Mouse (Mus musculus): ENCODE measurements around the gene B3galt1. TPM values are rescaled to one million over a fixed set of nuclear protein-coding genes. Genes with fewer than 3 reads are reported as not detected.

The B3galt1 gene
- polyA plus RNA-seq, 1 experiment from 2014 or later = 2.7 TPM

- ATAC-seq (ENCODE audit: borderline replicate concordance, extremely low read depth, low FRiP score, low TSS enrichment) = no peak
- H3K27me3 ChIP-seq = no peaks in the 10 kb centered on the region
- WGBS = 42% methylated on average over 2 of the region's 2 CpGs
- no peaks in the 10 kb centered on the region for H3K36me3 ChIP-seq
- H3K4me2 ChIP-seq = no peak overlapping the region
- H3K4me1 ChIP-seq = no peaks in the 10 kb centered on the region
- H3K4me3 ChIP-seq = no peak overlapping the region
- no peaks in the 10 kb centered on the region for H3K9me3 ChIP-seq
- no peak overlapping the region for H3K27ac ChIP-seq
- no peak overlapping the region for H3K9ac ChIP-seq
Observed at GRCm38 (mm10) chr2:67960711-67961110, 395.0 kb downstream of the B3galt1 start.

DNA sequence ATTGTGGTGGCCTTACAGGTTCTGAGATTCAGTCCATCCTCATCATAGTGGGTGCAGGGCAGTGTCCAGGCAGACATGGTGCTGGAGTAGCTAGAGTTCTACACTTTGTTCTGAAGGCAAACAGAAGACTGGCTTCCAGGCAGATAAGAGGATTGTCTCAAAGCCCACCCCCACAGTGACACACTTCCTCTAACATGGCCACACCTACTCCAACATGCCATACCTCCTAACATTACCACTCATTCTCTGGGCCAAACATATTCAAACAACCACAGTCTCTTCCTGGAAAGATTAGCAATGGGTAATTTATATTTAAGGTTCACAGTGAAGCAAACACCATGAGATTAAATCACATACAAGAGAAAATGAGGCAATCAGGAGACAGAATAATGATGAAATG lies 403.1 kb downstream of the B3galt1 start:
- no peak for ATAC-seq (ENCODE audit: borderline replicate concordance, extremely low read depth, low FRiP score, low TSS enrichment)
- no peak overlapping the region for H3K4me3 ChIP-seq

DNA sequence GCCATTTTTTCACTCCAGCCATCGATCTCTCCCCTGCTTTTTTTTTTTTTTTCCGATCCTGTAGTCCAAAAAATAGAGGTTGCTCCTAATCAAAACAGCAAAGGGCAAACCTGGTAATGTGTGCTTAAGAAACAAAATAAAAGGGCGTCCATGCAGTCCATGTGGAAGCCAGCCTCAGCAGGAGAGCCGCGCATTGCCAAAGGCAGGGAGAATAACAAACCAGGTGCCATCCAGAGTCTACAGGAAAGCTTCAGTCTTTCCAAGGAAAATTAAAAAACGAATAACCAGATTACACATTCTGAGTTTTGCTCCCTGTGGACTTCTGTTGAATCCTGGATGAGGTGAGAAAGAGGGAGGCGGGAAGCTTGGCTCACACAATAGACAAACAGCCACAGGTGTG lies 405.4 kb downstream of the B3galt1 start:
- no peak for ATAC-seq (ENCODE audit: borderline replicate concordance, extremely low read depth, low FRiP score, low TSS enrichment)
- WGBS = 76% methylated on average over 7 of the region's 7 CpGs

More for the DNA sequence above, 403.1 kb downstream of the B3galt1 start:
- H3K4me2 ChIP-seq = no peak overlapping the region
- H3K9ac ChIP-seq = no peak overlapping the region
- no peaks in the 10 kb centered on the region for H3K9me3 ChIP-seq
- no peaks in the 10 kb centered on the region for H3K4me1 ChIP-seq
- no peak overlapping the region for H3K27ac ChIP-seq
- H3K36me3 ChIP-seq = no peaks in the 10 kb centered on the region
- no peaks in the 10 kb centered on the region for H3K27me3 ChIP-seq

DNA sequence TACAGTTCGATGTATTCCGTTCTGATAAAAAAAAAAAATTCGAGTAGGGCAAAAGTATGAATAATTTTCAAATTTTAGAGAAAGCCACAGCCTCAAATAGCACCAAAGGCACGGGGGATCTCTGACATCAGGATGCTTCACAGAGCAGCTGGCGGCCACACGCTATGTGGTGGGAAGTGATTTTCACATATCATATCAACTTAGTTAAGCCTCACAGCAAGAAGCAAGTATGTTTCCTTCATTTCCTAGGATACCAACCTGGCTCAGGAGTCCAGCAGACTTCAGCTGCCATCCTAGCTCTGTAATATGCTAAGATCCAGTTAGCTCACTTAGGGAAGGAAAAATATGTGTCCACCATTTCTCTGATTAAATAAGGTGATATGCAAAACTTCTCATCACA lies 405.9 kb downstream of the B3galt1 start:
- WGBS = 74% methylated on average over 6 of the region's 6 CpGs
- no peaks in the 10 kb centered on the region for H3K27me3 ChIP-seq
- no peak overlapping the region for H3K27ac ChIP-seq
- H3K4me2 ChIP-seq = no peak overlapping the region
- H3K36me3 ChIP-seq = no peaks in the 10 kb centered on the region
- no peak overlapping the region for H3K4me3 ChIP-seq
- H3K9me3 ChIP-seq = no peaks in the 10 kb centered on the region
- no peak overlapping the region for H3K9ac ChIP-seq
- no peaks in the 10 kb centered on the region for H3K4me1 ChIP-seq
- no peak for ATAC-seq (ENCODE audit: borderline replicate concordance, extremely low read depth, low FRiP score, low TSS enrichment)

More for the DNA sequence above, 405.4 kb downstream of the B3galt1 start:
- Histone ChIP-seq H3K4me2 (no peak overlapping the region), H3K4me3 (no peak overlapping the region), H3K27me3 (no peaks in the 10 kb centered on the region), H3K4me1 (no peaks in the 10 kb centered on the region), H3K27ac (no peak overlapping the region), H3K36me3 (no peaks in the 10 kb centered on the region), H3K9me3 (no peaks in the 10 kb centered on the region), H3K9ac (no peak overlapping the region)

DNA sequence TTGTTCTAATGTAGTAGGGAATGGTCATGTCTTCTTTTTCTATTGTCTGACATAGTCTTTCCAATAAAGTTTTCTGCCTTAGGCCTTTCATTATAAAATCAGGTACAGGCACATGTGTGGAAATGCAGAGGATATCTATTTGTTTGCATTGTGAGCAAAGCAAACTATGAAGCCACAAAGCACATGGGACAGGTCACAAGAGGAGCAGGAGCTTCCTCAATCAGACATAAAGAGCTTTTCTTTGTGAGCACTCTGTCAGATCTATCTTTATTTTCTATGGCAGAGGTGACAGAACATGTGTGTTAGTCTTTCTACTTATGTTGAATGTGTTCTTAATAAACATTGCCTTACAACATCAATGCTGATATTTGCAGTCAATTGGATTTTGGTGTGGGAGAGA lies 410.1 kb downstream of the B3galt1 start:
- Histone ChIP-seq H3K4me2 (no peak overlapping the region), H3K9me3 (no peaks in the 10 kb centered on the region), H3K4me3 (no peak overlapping the region), H3K9ac (no peak overlapping the region), H3K4me1 (no peaks in the 10 kb centered on the region), H3K27ac (no peak overlapping the region), H3K27me3 (no peaks in the 10 kb centered on the region), H3K36me3 (no peaks in the 10 kb centered on the region)
- ATAC-seq (ENCODE audit: borderline replicate concordance, extremely low read depth, low FRiP score, low TSS enrichment) = no peak

DNA sequence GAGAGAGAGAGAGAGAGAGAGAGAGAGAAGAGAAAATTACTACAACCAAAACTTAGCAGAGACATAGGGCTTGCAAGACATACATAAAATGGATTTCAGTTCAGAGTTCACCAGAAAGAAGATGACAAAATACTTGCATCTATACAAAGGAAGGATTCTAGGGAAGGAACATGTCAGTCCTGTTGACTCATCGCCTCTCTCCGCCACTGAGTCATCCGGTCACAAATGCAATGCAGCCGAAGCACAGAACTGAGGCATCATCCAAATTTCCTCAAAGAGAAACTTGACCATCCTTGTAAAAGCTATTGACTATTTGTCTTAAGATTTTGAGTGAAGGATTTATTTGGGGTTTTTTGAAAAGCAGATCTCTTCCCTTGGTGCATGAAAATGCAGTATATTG lies 410.8 kb downstream of the B3galt1 start:
- no peak for ATAC-seq (ENCODE audit: borderline replicate concordance, extremely low read depth, low FRiP score, low TSS enrichment)
- Histone ChIP-seq H3K4me1 (no peaks in the 10 kb centered on the region), H3K4me3 (no peak overlapping the region), H3K9ac (no peak overlapping the region), H3K4me2 (no peak overlapping the region), H3K27me3 (no peaks in the 10 kb centered on the region), H3K9me3 (no peaks in the 10 kb centered on the region), H3K36me3 (no peaks in the 10 kb centered on the region), H3K27ac (no peak overlapping the region)
- WGBS = 83% methylated on average over 4 of the region's 4 CpGs

DNA sequence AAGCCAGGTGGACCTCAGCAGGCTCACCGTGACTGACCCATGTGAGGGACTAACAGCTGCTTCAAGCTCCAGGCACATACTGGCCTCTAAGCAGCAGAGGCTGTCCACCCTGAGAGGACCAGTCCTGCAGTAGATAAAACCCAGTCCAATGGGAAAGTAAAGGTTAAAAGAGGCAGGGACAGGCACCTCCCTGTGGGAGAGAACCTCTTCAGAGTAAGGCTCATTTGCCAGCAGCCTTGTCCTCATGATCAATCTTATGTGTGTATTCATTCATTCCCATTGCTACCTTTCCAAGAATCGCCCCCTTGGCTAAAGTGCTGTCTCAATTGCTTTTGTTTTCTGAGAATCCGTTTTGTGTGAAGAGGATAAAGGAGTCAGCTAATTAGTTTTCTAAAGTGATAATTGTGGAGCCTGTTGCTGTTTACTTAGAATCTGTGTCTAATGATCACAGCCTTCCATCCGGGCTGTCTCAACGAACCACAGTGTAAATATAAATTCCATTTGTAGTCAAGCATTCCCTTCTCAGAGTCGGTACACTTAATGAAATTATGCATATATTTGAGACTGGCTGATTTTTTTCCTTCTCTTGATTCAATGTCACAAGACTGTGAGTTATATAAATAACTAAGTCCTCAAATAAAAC lies 412.1 kb downstream of the B3galt1 start:
- 40% methylated on average over 6 of the region's 6 CpGs for WGBS

DNA sequence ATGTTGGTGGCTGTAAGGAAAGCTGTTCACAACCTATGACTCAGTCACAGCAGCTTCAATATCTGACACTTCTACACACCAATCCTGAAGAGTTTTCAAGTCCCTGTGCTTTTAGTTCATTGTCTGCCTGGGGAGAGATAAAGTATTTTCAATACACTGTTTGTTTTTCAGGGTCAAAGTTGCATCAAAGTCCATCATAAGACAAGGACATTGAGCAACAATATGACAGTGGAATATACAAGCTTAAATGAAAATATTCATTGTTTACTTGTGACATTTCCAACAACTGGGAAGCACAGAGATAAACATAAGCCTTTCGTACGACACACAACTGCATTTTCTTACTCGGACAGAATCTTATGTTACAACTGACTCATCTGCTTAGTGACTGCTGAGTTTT lies 417.9 kb downstream of the B3galt1 start:
- H3K9me3 ChIP-seq = no peaks in the 10 kb centered on the region
- no peaks in the 10 kb centered on the region for H3K36me3 ChIP-seq
- WGBS = 65% methylated on average over 3 of the region's 3 CpGs
- H3K27me3 ChIP-seq = no peaks in the 10 kb centered on the region
- H3K4me2 ChIP-seq = no peak overlapping the region
- H3K9ac ChIP-seq = no peak overlapping the region
- no peak overlapping the region for H3K27ac ChIP-seq
- no peaks in the 10 kb centered on the region for H3K4me1 ChIP-seq
- no peak overlapping the region for H3K4me3 ChIP-seq
- no peak for ATAC-seq (ENCODE audit: borderline replicate concordance, extremely low read depth, low FRiP score, low TSS enrichment)

More for the DNA sequence above, 412.1 kb downstream of the B3galt1 start:
- Histone ChIP-seq H3K9me3 (no peaks in the 10 kb centered on the region), H3K4me3 (no peak overlapping the region), H3K4me1 (no peaks in the 10 kb centered on the region), H3K9ac (no peak overlapping the region), H3K4me2 (no peak overlapping the region), H3K27ac (no peak overlapping the region), H3K36me3 (no peaks in the 10 kb centered on the region), H3K27me3 (no peaks in the 10 kb centered on the region)
- no peak for ATAC-seq (ENCODE audit: borderline replicate concordance, extremely low read depth, low FRiP score, low TSS enrichment)

DNA sequence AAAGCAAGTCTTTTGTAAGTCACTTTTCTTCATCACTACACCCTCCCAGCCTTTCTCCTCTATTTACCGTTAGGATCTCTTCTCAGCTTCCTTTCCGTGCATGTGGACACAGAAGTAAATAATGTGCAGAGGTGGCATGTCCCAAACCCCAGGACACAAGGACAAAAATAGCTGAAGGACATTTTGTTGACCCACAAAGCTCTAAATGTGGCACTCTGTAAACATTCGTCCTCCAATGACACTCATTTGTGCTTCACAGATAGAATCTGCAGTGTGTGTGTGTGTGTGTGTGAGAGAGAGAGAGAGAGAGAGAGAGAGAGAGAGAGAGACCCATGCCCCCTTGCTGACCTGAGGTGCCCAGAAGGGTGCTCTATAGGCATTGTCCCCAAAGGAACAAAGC lies 419.5 kb downstream of the B3galt1 start:
- 62% methylated on average over 3 of the region's 3 CpGs for WGBS
- ATAC-seq (ENCODE audit: borderline replicate concordance, extremely low read depth, low FRiP score, low TSS enrichment) = no peak

DNA sequence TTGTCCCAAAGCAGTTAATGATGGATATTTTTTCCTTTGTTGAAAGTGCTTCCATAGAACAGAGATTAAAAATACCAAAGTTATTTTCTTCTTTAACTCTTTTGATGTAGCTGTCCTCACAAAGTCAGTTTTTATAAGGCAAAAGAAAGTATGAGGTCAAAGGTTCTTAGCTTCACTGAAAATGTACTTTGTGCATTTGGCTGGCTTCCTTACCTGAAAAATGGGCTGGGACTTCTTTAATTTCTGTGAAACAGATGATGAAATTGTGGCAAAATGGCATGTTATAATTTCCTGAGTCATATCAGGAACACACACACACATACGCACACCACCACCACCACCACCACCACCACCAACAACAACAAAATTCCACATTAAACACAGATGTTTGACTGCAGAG lies 427.8 kb downstream of the B3galt1 start:
- WGBS = 84% methylated on average over 1 of the region's 1 CpGs
- no peaks in the 10 kb centered on the region for H3K36me3 ChIP-seq
- H3K27me3 ChIP-seq = no peaks in the 10 kb centered on the region
- H3K4me3 ChIP-seq = no peak overlapping the region
- no peak overlapping the region for H3K4me2 ChIP-seq
- no peaks in the 10 kb centered on the region for H3K4me1 ChIP-seq
- H3K9me3 ChIP-seq = no peaks in the 10 kb centered on the region
- no peak for ATAC-seq (ENCODE audit: borderline replicate concordance, extremely low read depth, low FRiP score, low TSS enrichment)
- no peak overlapping the region for H3K9ac ChIP-seq
- H3K27ac ChIP-seq = no peak overlapping the region

More for the DNA sequence above, 419.5 kb downstream of the B3galt1 start:
- no peaks in the 10 kb centered on the region for H3K9me3 ChIP-seq
- no peak overlapping the region for H3K4me3 ChIP-seq
- H3K27me3 ChIP-seq = no peaks in the 10 kb centered on the region
- H3K4me2 ChIP-seq = no peak overlapping the region
- no peaks in the 10 kb centered on the region for H3K36me3 ChIP-seq
- H3K9ac ChIP-seq = no peak overlapping the region
- no peak overlapping the region for H3K27ac ChIP-seq
- no peaks in the 10 kb centered on the region for H3K4me1 ChIP-seq

DNA sequence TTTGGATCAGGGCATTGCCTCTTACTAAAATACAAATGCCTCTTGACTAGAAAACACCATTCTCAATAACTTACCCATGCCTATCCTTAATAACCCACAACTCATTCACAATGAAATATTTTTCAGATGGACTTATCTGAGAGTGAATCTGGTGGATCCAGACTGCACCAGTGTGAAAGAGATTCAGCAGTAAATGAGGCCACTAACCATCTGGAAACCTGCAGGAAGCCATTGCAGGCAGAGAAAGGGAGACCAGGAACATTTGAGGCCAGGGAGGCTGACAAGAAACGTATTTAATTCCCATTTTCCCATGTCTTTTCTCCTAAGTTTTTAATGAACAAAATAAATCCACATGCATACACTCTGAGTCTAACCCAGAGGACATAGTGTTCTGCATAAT lies 437.4 kb downstream of the B3galt1 start:
- WGBS = 78% methylated on average over 1 of the region's 1 CpGs
- H3K36me3 ChIP-seq = no peaks in the 10 kb centered on the region
- no peaks in the 10 kb centered on the region for H3K9me3 ChIP-seq
- H3K27ac ChIP-seq = no peak overlapping the region
- no peak overlapping the region for H3K4me2 ChIP-seq
- H3K4me3 ChIP-seq = no peak overlapping the region
- no peaks in the 10 kb centered on the region for H3K4me1 ChIP-seq
- ATAC-seq (ENCODE audit: borderline replicate concordance, extremely low read depth, low FRiP score, low TSS enrichment) = no peak
- H3K27me3 ChIP-seq = no peaks in the 10 kb centered on the region
- H3K9ac ChIP-seq = no peak overlapping the region

GRCm38 (mm10) chr2:68005210-68005609 lies 439.5 kb downstream of the B3galt1 start:
- WGBS = 84% methylated on average over 9 of the region's 9 CpGs

GRCm38 (mm10) chr2:68005711-68006110 lies 440.0 kb downstream of the B3galt1 start:
- WGBS = 61% methylated on average over 7 of the region's 7 CpGs
- Histone ChIP-seq H3K4me3 (no peak overlapping the region), H3K36me3 (no peaks in the 10 kb centered on the region), H3K4me2 (no peak overlapping the region), H3K27me3 (no peaks in the 10 kb centered on the region), H3K4me1 (no peaks in the 10 kb centered on the region), H3K27ac (no peak overlapping the region), H3K9me3 (no peaks in the 10 kb centered on the region), H3K9ac (no peak overlapping the region)
- no peak for ATAC-seq (ENCODE audit: borderline replicate concordance, extremely low read depth, low FRiP score, low TSS enrichment)

More at GRCm38 (mm10) chr2:68005210-68005609, 439.5 kb downstream of the B3galt1 start:
- Histone ChIP-seq H3K9ac (no peak overlapping the region), H3K27me3 (no peaks in the 10 kb centered on the region), H3K4me2 (no peak overlapping the region), H3K27ac (no peak overlapping the region), H3K36me3 (no peaks in the 10 kb centered on the region), H3K4me1 (no peaks in the 10 kb centered on the region), H3K9me3 (no peaks in the 10 kb centered on the region), H3K4me3 (no peak overlapping the region)
- no peak for ATAC-seq (ENCODE audit: borderline replicate concordance, extremely low read depth, low FRiP score, low TSS enrichment)

Measured in lung, embryonic 15.5 days (tissue).